Mouse (Mus musculus): ENCODE measurements around the gene Jmjd1c. TPM values are rescaled to one million over a fixed set of nuclear protein-coding genes. Genes with fewer than 3 reads are reported as not detected.

Gene Jmjd1c
- polyA plus RNA-seq, 1 experiment from 2014 or later = 29.9 TPM

DNA sequence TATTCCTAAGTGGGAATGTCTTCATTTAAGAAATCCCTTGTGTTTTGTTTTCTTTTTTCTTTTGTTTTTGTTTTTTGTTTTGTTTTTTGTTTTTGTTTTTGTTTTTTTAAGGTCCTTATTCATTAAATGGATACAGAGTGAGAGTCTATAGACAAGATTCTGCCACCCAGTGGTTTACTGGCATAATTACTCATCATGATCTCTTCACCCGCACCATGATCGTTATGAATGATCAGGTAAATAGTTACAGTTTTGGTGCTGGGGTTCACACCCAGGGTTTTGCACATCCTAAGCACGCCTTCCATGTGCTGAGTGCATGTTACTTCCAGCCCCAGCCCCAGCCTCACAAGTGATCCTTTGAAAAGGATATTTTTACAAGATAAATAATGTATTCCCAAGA, 120.9 kb downstream of the Jmjd1c start:
- no peaks in the 10 kb centered on the region for H3K27me3 ChIP-seq (ENCODE audit: control insufficient read depth, insufficient read depth, low read length)
- peaks cover 18% of the 10 kb centered on the region for H3K4me1 ChIP-seq (ENCODE audit: control insufficient read depth, insufficient read depth, low read length)
- H3K36me3 ChIP-seq (ENCODE audit: control insufficient read depth, insufficient read depth) = peaks cover 28% of the 10 kb centered on the region
- no peaks in the 10 kb centered on the region for H3K9me3 ChIP-seq (replicated peaks; ENCODE audit: control insufficient read depth, low read length)
- WGBS = 76% methylated on average over 3 of the region's 3 CpGs
- no peak overlapping the region for H3K4me3 ChIP-seq (ENCODE audit: low read length)
- H3K27ac ChIP-seq (ENCODE audit: low read length) = no peak overlapping the region
- no peak overlapping the region for H3K4me2 ChIP-seq (ENCODE audit: low read depth, low read length)
- H3K9ac ChIP-seq (ENCODE audit: low read length) = no peak overlapping the region
- no peak for ATAC-seq (replicated peaks; ENCODE audit: extremely low read depth, insufficient read depth, low FRiP score)

DNA sequence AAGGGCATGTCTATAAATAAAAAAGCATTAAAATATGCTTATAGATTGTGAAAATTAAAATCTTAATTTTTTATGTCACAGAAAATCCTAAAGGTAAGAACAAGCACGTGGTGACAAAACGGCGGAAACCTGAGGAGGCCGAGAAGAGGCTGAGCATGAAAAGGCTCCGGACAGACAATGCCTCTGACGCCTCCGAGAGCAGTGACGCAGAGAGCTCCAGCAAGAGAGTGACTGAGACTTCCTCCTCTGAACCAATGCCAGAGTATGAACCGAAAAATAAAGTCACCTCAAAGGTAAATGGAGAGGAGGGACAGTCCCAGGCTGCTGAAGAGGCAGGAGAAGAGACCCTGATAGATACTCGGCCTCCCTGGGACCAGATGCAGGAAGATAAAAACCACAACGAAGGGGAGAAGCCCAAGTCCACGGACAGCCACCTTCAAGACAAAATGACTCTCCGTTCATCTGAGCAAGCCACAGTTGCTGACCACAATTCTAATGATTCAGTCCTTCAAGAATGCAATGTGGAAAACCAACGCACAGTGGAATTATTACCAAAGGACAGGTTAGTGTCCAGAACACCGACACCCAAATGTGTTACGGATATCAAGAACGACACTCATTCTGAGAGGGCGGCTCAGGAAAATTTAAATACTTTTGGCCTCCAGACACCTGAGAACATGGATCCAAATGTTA, 123.1 kb downstream of the Jmjd1c start:
- no peak for ATAC-seq (replicated peaks; ENCODE audit: extremely low read depth, insufficient read depth, low FRiP score)
- Histone ChIP-seq H3K9ac (ENCODE audit: low read length) (no peak overlapping the region), H3K36me3 (ENCODE audit: control insufficient read depth, insufficient read depth) (peaks cover 26% of the 10 kb centered on the region), H3K27ac (ENCODE audit: low read length) (no peak overlapping the region), H3K27me3 (ENCODE audit: control insufficient read depth, insufficient read depth, low read length) (no peaks in the 10 kb centered on the region), H3K9me3 (replicated peaks; ENCODE audit: control insufficient read depth, low read length) (no peaks in the 10 kb centered on the region), H3K4me2 (ENCODE audit: low read depth, low read length) (no peak overlapping the region), H3K4me3 (ENCODE audit: low read length) (no peak overlapping the region), H3K4me1 (ENCODE audit: control insufficient read depth, insufficient read depth, low read length) (peaks cover 16% of the 10 kb centered on the region)
- WGBS = 86% methylated on average over 18 of the region's 18 CpGs

- no peaks in the 10 kb centered on the region for H3K27me3 ChIP-seq (ENCODE audit: control insufficient read depth, insufficient read depth, low read length)
Observed at GRCm38 (mm10) chr10:67220251-67220650, 124.3 kb downstream of the Jmjd1c start.

DNA sequence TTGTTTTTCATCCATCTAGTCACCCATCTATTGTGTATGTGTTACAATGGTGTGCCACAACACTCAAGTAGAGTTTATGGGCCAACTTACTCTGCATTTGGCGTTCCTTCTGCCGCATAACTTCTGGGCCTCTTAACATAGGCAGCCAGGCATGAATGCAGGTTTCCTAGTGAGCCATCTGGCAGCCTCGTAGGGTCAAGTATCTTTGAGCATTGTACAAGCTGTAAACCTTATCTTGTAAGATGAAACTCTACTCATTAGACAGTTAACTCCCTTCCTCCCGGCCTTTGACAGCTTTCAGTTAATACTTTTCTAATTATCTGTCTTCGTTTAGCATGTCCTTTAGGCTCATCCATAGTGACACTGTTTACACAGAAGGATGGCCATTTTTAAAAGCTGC, 125.4 kb downstream of the Jmjd1c start:
- no peaks in the 10 kb centered on the region for H3K27me3 ChIP-seq (ENCODE audit: control insufficient read depth, insufficient read depth, low read length)
- H3K4me3 ChIP-seq (ENCODE audit: low read length) = no peak overlapping the region
- no peak overlapping the region for H3K4me2 ChIP-seq (ENCODE audit: low read depth, low read length)
- no peak overlapping the region for H3K9ac ChIP-seq (ENCODE audit: low read length)
- no peaks in the 10 kb centered on the region for H3K9me3 ChIP-seq (replicated peaks; ENCODE audit: control insufficient read depth, low read length)
- ATAC-seq (replicated peaks; ENCODE audit: extremely low read depth, insufficient read depth, low FRiP score) = no peak
- H3K36me3 ChIP-seq (ENCODE audit: control insufficient read depth, insufficient read depth) = peaks cover 40% of the 10 kb centered on the region
- H3K27ac ChIP-seq (ENCODE audit: low read length) = 0 out of 2 replicates have a peak overlapping the region, but pooled peaks have one; percentile 25
- WGBS = 32% methylated on average over 5 of the region's 5 CpGs
- peaks cover 25% of the 10 kb centered on the region for H3K4me1 ChIP-seq (ENCODE audit: control insufficient read depth, insufficient read depth, low read length)

More at GRCm38 (mm10) chr10:67220251-67220650, 124.3 kb downstream of the Jmjd1c start:
- no peak for ATAC-seq (replicated peaks; ENCODE audit: extremely low read depth, insufficient read depth, low FRiP score)
- Histone ChIP-seq H3K4me1 (ENCODE audit: control insufficient read depth, insufficient read depth, low read length) (peaks cover 14% of the 10 kb centered on the region), H3K36me3 (ENCODE audit: control insufficient read depth, insufficient read depth) (peaks cover 35% of the 10 kb centered on the region), H3K4me2 (ENCODE audit: low read depth, low read length) (no peak overlapping the region), H3K9ac (ENCODE audit: low read length) (no peak overlapping the region), H3K27ac (ENCODE audit: low read length) (no peak overlapping the region), H3K4me3 (ENCODE audit: low read length) (no peak overlapping the region), H3K9me3 (replicated peaks; ENCODE audit: control insufficient read depth, low read length) (no peaks in the 10 kb centered on the region)
- WGBS = 71% methylated on average over 4 of the region's 4 CpGs

DNA sequence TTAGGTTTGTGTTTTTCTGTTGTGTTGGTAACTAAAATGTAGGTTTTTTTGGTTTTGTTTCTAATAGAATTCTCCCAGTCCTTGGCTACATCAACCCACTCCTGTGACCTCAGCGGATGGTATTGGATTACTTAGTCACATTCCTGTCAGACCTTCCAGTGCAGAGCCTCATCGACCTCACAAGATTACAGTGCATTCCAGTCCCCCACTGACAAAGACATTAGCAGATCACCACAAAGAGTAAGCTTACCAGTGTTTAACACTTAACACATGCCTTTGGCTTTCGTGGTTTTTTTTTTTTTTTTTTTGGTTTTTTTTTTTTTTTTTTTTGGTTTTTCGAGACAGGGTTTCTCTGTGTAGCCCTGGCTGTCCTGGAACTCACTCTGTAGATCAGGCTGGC, 128.0 kb downstream of the Jmjd1c start:
- peaks cover 31% of the 10 kb centered on the region for H3K36me3 ChIP-seq (ENCODE audit: control insufficient read depth, insufficient read depth)
- 30% methylated on average over 3 of the region's 4 CpGs for WGBS
- H3K4me1 ChIP-seq (ENCODE audit: control insufficient read depth, insufficient read depth, low read length) = peaks cover 31% of the 10 kb centered on the region
- H3K4me2 ChIP-seq (ENCODE audit: low read depth, low read length) = no peak overlapping the region
- no peak overlapping the region for H3K27ac ChIP-seq (ENCODE audit: low read length)
- no peaks in the 10 kb centered on the region for H3K27me3 ChIP-seq (ENCODE audit: control insufficient read depth, insufficient read depth, low read length)
- no peak overlapping the region for H3K4me3 ChIP-seq (ENCODE audit: low read length)
- no peak overlapping the region for H3K9ac ChIP-seq (ENCODE audit: low read length)
- ATAC-seq (replicated peaks; ENCODE audit: extremely low read depth, insufficient read depth, low FRiP score) = no peak
- H3K9me3 ChIP-seq (replicated peaks; ENCODE audit: control insufficient read depth, low read length) = no peaks in the 10 kb centered on the region

- Histone ChIP-seq H3K27me3 (ENCODE audit: control insufficient read depth, insufficient read depth, low read length) (no peaks in the 10 kb centered on the region), H3K36me3 (ENCODE audit: control insufficient read depth, insufficient read depth) (peaks cover 24% of the 10 kb centered on the region), H3K27ac (ENCODE audit: low read length) (peak overlapping the region; percentile 78), H3K4me1 (ENCODE audit: control insufficient read depth, insufficient read depth, low read length) (peaks cover 30% of the 10 kb centered on the region), H3K4me2 (ENCODE audit: low read depth, low read length) (no peak overlapping the region), H3K9me3 (replicated peaks; ENCODE audit: control insufficient read depth, low read length) (no peaks in the 10 kb centered on the region), H3K9ac (ENCODE audit: low read length) (no peak overlapping the region), H3K4me3 (ENCODE audit: low read length) (no peak overlapping the region)
- no peak for ATAC-seq (replicated peaks; ENCODE audit: extremely low read depth, insufficient read depth, low FRiP score)
- 75% methylated on average over 6 of the region's 6 CpGs for WGBS
Observed at GRCm38 (mm10) chr10:67225528-67225927, 129.6 kb downstream of the Jmjd1c start.

- no peak overlapping the region for H3K4me3 ChIP-seq (ENCODE audit: low read length)
- no peaks in the 10 kb centered on the region for H3K9me3 ChIP-seq (replicated peaks; ENCODE audit: control insufficient read depth, low read length)
- peak overlapping the region; percentile 78 for H3K27ac ChIP-seq (ENCODE audit: low read length)
- H3K4me1 ChIP-seq (ENCODE audit: control insufficient read depth, insufficient read depth, low read length) = peaks cover 26% of the 10 kb centered on the region
- WGBS = 42% methylated on average over 7 of the region's 7 CpGs
- H3K4me2 ChIP-seq (ENCODE audit: low read depth, low read length) = no peak overlapping the region
- H3K27me3 ChIP-seq (ENCODE audit: control insufficient read depth, insufficient read depth, low read length) = no peaks in the 10 kb centered on the region
- peaks cover 28% of the 10 kb centered on the region for H3K36me3 ChIP-seq (ENCODE audit: control insufficient read depth, insufficient read depth)
- H3K9ac ChIP-seq (ENCODE audit: low read length) = no peak overlapping the region
- ATAC-seq (replicated peaks; ENCODE audit: extremely low read depth, insufficient read depth, low FRiP score) = peak; percentile 82
Observed at GRCm38 (mm10) chr10:67226109-67226508, 130.2 kb downstream of the Jmjd1c start.

DNA sequence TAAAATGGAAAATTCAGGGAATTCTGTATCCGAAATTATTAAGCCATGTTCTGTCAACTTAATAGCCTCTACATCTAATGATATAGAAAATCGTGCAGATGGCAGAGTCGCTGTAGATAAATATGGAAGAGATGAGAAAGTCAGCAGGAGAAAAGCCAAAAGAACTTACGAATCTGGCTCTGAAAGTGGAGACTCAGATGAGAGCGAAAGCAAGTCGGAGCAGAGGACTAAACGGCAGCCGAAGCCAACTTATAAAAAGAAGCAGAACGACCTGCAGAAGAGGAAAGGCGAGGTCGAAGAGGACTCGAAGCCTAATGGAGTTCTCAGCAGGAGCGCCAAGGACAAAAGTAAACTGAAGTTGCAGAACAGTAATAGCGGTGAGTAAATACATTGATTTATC, 130.6 kb downstream of the Jmjd1c start:
- no peaks in the 10 kb centered on the region for H3K27me3 ChIP-seq (ENCODE audit: control insufficient read depth, insufficient read depth, low read length)
- H3K9ac ChIP-seq (ENCODE audit: low read length) = no peak overlapping the region
- no peak for ATAC-seq (replicated peaks; ENCODE audit: extremely low read depth, insufficient read depth, low FRiP score)
- peak overlapping the region; percentile 78 for H3K27ac ChIP-seq (ENCODE audit: low read length)
- H3K9me3 ChIP-seq (replicated peaks; ENCODE audit: control insufficient read depth, low read length) = no peaks in the 10 kb centered on the region
- no peak overlapping the region for H3K4me2 ChIP-seq (ENCODE audit: low read depth, low read length)
- 68% methylated on average over 14 of the region's 14 CpGs for WGBS
- no peak overlapping the region for H3K4me3 ChIP-seq (ENCODE audit: low read length)
- H3K36me3 ChIP-seq (ENCODE audit: control insufficient read depth, insufficient read depth) = peaks cover 32% of the 10 kb centered on the region
- peaks cover 23% of the 10 kb centered on the region for H3K4me1 ChIP-seq (ENCODE audit: control insufficient read depth, insufficient read depth, low read length)

GRCm38 (mm10) chr10:67230439-67230838, 134.5 kb downstream of the Jmjd1c start:
- Histone ChIP-seq H3K27me3 (ENCODE audit: control insufficient read depth, insufficient read depth, low read length) (no peaks in the 10 kb centered on the region), H3K27ac (ENCODE audit: low read length) (no peak overlapping the region), H3K36me3 (ENCODE audit: control insufficient read depth, insufficient read depth) (peaks cover 39% of the 10 kb centered on the region), H3K4me3 (ENCODE audit: low read length) (no peak overlapping the region), H3K9ac (ENCODE audit: low read length) (no peak overlapping the region), H3K4me1 (ENCODE audit: control insufficient read depth, insufficient read depth, low read length) (peaks cover 16% of the 10 kb centered on the region), H3K9me3 (replicated peaks; ENCODE audit: control insufficient read depth, low read length) (no peaks in the 10 kb centered on the region), H3K4me2 (ENCODE audit: low read depth, low read length) (no peak overlapping the region)
- WGBS = 69% methylated on average over 6 of the region's 6 CpGs
- no peak for ATAC-seq (replicated peaks; ENCODE audit: extremely low read depth, insufficient read depth, low FRiP score)

Measured in heart, embryonic 16.5 days (tissue).